ENCODE assay signal across 8 mouse cellular contexts in the genomic region with DNA sequence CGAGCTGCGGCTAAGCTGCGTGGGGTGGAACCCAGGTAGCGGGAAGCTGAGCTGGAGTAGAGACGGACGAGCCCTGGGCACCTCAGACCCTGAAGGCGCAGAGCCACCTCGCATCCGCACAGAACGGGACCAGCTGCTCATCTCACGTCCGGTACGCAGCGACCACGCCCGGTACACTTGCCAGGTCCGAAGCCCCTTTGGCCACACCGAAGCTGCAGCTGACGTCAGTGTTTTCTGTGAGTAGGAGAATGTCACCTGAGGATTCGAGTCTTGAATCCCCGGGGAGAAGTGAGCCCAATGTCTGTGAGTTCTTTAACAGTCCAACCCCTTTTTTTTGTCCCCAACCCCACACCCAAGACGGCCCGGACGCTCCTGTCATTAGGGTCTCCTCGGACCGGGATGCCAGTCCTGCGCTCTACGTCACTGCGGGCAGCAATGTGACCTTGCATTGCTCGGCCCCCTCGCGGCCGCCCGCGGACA. TPM values are rescaled to one million over a fixed set of nuclear protein-coding genes. Genes with fewer than 3 reads are reported as not detected.
A peak's percentile ranks its signal among the peaks of the same experiment; 100 is the strongest.
DNase-seq lines count a peak whose midpoint lies in the region; ATAC-seq and TF ChIP-seq lines count a peak whose summit lies in the region.

No protein-coding gene starts in this region.

- intact Hi-C loops in heart, postnatal 25 days (cut with DNase I) = loop anchor here (2.0 to 10.0 kb wide), 3 partner anchors 20 to 430 kb away; a partner anchor contains a TSS

- WGBS in heart, embryonic 11.5 days (ENCODE audit: insufficient replicate concordance) = 6% methylated on average over 35 of the region's 35 CpGs
- 6% methylated on average over 35 of the region's 35 CpGs for WGBS in liver, embryonic 11.5 days
- 7% methylated on average over 35 of the region's 35 CpGs for WGBS in neural tube, embryonic 15.5 days

- H3K4me3 ChIP-seq in heart, embryonic 11.5 days (ENCODE audit: low read depth, low read length) = peak overlapping the region; percentile 47
- peak overlapping the region; percentile 72 for H3K4me3 ChIP-seq in G1E (ENCODE audit: low read depth, low read length)
- H3K4me3 ChIP-seq in liver, embryonic 11.5 days (ENCODE audit: low read depth, low read length) = peak overlapping the region; percentile 45
- H3K4me3 ChIP-seq in neural tube, embryonic 15.5 days (replicated peaks) = peak overlapping the region; percentile 52

- H3K27me3 ChIP-seq in heart, embryonic 11.5 days (ENCODE audit: control insufficient read depth, insufficient read depth, low read length) = peaks cover 21% of the 10 kb centered on the region
- peaks cover 49% of the 10 kb centered on the region for H3K27me3 ChIP-seq in G1E (ENCODE audit: insufficient read depth, low read length)
- peaks cover 4% of the 10 kb centered on the region for H3K27me3 ChIP-seq in liver, embryonic 11.5 days (replicated peaks; ENCODE audit: control insufficient read depth, insufficient read depth, low read length)
- H3K27me3 ChIP-seq in neural tube, embryonic 15.5 days (replicated peaks) = peaks cover 15% of the 10 kb centered on the region

- H3K9ac ChIP-seq in heart, embryonic 11.5 days (ENCODE audit: low read depth, low read length) = peak overlapping the region; percentile 61
- peak overlapping the region; percentile 70 for H3K9ac ChIP-seq in liver, embryonic 11.5 days (ENCODE audit: low read depth, low read length)
- H3K9ac ChIP-seq in neural tube, embryonic 15.5 days (replicated peaks) = peak overlapping the region; percentile 63

- H3K4me1 ChIP-seq in heart, embryonic 11.5 days (ENCODE audit: control insufficient read depth, insufficient read depth, low read length) = peaks cover 5% of the 10 kb centered on the region; the same call in 1 of the 2 replicates
- peaks cover 24% of the 10 kb centered on the region for H3K4me1 ChIP-seq in G1E (ENCODE audit: insufficient read depth, low read depth, low read length)
- peaks cover 3% of the 10 kb centered on the region for H3K4me1 ChIP-seq in liver, embryonic 11.5 days (replicated peaks; ENCODE audit: control insufficient read depth, insufficient read depth, low read length)
- peaks cover 23% of the 10 kb centered on the region for H3K4me1 ChIP-seq in neural tube, embryonic 15.5 days

- no peak for ATAC-seq in heart, embryonic 11.5 days (replicated peaks; ENCODE audit: insufficient number of reproducible peaks, low FRiP score, low TSS enrichment)
- ATAC-seq in G1E (ENCODE audit: extremely low read depth, insufficient number of reproducible peaks, low FRiP score, poor library complexity, severe bottlenecking) = no peak
- ATAC-seq in granulocyte monocyte progenitor cell, adult 5-6 weeks (replicated peaks; ENCODE audit: poor library complexity, severe bottlenecking) = peak; percentile 16
- 0 out of 2 replicates have a peak, but pooled peaks have one; percentile 3 for ATAC-seq in liver, embryonic 11.5 days (replicated peaks; ENCODE audit: low FRiP score)
- ATAC-seq in neural tube, embryonic 15.5 days (ENCODE audit: low FRiP score) = peak; percentile 67
- ATAC-seq in frontal cortex, adult (ENCODE audit: low TSS enrichment) = no peak

- DNase-seq in heart, postnatal 25 days (ENCODE audit: low spot score) = no peak
- DNase-seq in G1E (ENCODE audit: low spot score) = no peak
- no peak for DNase-seq in liver, embryonic 11.5 days (ENCODE audit: low spot score)
- no peak for DNase-seq in layer of hippocampus, adult 9-11 months

- no peaks in the 10 kb centered on the region for H3K36me3 ChIP-seq in heart, embryonic 11.5 days (ENCODE audit: control insufficient read depth, insufficient read depth, low read length)
- H3K36me3 ChIP-seq in G1E (replicated peaks) = no peaks in the 10 kb centered on the region
- H3K36me3 ChIP-seq in liver, embryonic 11.5 days (ENCODE audit: control insufficient read depth, insufficient read depth, low read length) = no peaks in the 10 kb centered on the region
- H3K36me3 ChIP-seq in neural tube, embryonic 15.5 days = no peaks in the 10 kb centered on the region

- no peak overlapping the region for H3K27ac ChIP-seq in heart, embryonic 11.5 days (ENCODE audit: low read depth, low read length)
- no peak overlapping the region for H3K27ac ChIP-seq in liver, embryonic 11.5 days (ENCODE audit: low read depth, low read length)
- peak overlapping the region; percentile 71 for H3K27ac ChIP-seq in neural tube, embryonic 15.5 days (replicated peaks)

- no peak for TF ChIP-seq CTCF in G1E (IDR thresholded peaks at IDR 0.05; ENCODE audit: low read depth, low read length)

- peak overlapping the region; percentile 82 for H3K4me2 ChIP-seq in heart, embryonic 11.5 days
- H3K4me2 ChIP-seq in liver, embryonic 11.5 days = peak overlapping the region; percentile 75
- H3K4me2 ChIP-seq in neural tube, embryonic 15.5 days = peak overlapping the region; percentile 95

- H3K9me3 ChIP-seq in heart, embryonic 11.5 days (replicated peaks; ENCODE audit: control insufficient read depth, low read length) = no peaks in the 10 kb centered on the region
- H3K9me3 ChIP-seq in G1E (replicated peaks) = no peaks in the 10 kb centered on the region
- H3K9me3 ChIP-seq in liver, embryonic 11.5 days (ENCODE audit: control insufficient read depth, low read length) = no peaks in the 10 kb centered on the region
- no peaks in the 10 kb centered on the region for H3K9me3 ChIP-seq in neural tube, embryonic 15.5 days (replicated peaks)

RNA-seq across cellular contexts. Expression of a gene that starts 2.0 kb away (rescaled TPM):
- polyA plus RNA-seq in heart, embryonic 11.5 days (2014; fragmentation: Nextera tagmentation; extraction: Ambion mirVana) = 0.99 and 1.9 TPM in 2 replicates
- total RNA-seq in heart, postnatal 25 days (2021) = 1 to 10 TPM in 1 of 2 experiments, under 1 TPM in 1; 0.81 to 1.8 TPM
- total RNA-seq in G1E (2014; fragmentation: Nextera tagmentation) (not detected in 2 replicates), G1E (2017) (0.33 and 0.35 TPM in 2 replicates)
- 0.32 and 0.44 TPM in 2 replicates for polyA plus RNA-seq in G1E (2012)
- total RNA-seq in granulocyte monocyte progenitor cell, adult 5-6 weeks (2014; fragmentation: Nextera tagmentation) = 5.9 and 10.4 TPM in 2 replicates
- 4.3 and 4.4 TPM in 2 replicates for total RNA-seq in granulocyte monocyte progenitor cell, adult 5-6 weeks (2017)
- 1.1 and 1.9 TPM in 2 replicates for polyA plus RNA-seq in liver, embryonic 11.5 days (2014; fragmentation: Nextera tagmentation; extraction: Ambion mirVana)
- 16.4 and 21.2 TPM in 2 replicates for polyA plus RNA-seq in neural tube, embryonic 15.5 days (2015; fragmentation: Nextera tagmentation; extraction: Ambion mirVana)

RNA-seq across cellular contexts. Expression of a gene that starts 21.0 kb away (rescaled TPM):
- not detected in 2 replicates for polyA plus RNA-seq in heart, embryonic 11.5 days (2014; fragmentation: Nextera tagmentation; extraction: Ambion mirVana)
- total RNA-seq in heart, postnatal 25 days (2021) = under 1 TPM; 0.39 to 0.61 TPM
- total RNA-seq in G1E (2014; fragmentation: Nextera tagmentation) (3.5 TPM in 1 of 2 replicates, not detected in the other), G1E (2017) (0.93 TPM in 1 of 2 replicates, not detected in the other)
- not detected in 2 replicates for polyA plus RNA-seq in G1E (2012)
- total RNA-seq in granulocyte monocyte progenitor cell, adult 5-6 weeks (2014; fragmentation: Nextera tagmentation) = 0.43 TPM in 1 of 2 replicates, not detected in the other
- total RNA-seq in granulocyte monocyte progenitor cell, adult 5-6 weeks (2017) = 5.7 TPM in 1 of 2 replicates, not detected in the other
- polyA plus RNA-seq in liver, embryonic 11.5 days (2014; fragmentation: Nextera tagmentation; extraction: Ambion mirVana) = 0.37 TPM in 1 of 2 replicates, not detected in the other
- polyA plus RNA-seq in neural tube, embryonic 15.5 days (2015; fragmentation: Nextera tagmentation; extraction: Ambion mirVana) = 0.22 and 0.57 TPM in 2 replicates

RNA-seq across cellular contexts. Expression of a gene that starts 21.0 kb away (rescaled TPM):
- 538 and 556 TPM in 2 replicates for polyA plus RNA-seq in heart, embryonic 11.5 days (2014; fragmentation: Nextera tagmentation; extraction: Ambion mirVana)
- total RNA-seq in heart, postnatal 25 days (2021) = 1,000 to 10,000 TPM; 1,293 to 1,340 TPM
- 75.0 and 92.3 TPM in 2 replicates for total RNA-seq in G1E (2014; fragmentation: Nextera tagmentation)
- total RNA-seq in G1E (2017) = 207 and 218 TPM in 2 replicates
- polyA plus RNA-seq in G1E (2012) = 60.1 and 77.3 TPM in 2 replicates
- total RNA-seq in granulocyte monocyte progenitor cell, adult 5-6 weeks (2014; fragmentation: Nextera tagmentation) = 485 and 520 TPM in 2 replicates
- 676 and 828 TPM in 2 replicates for total RNA-seq in granulocyte monocyte progenitor cell, adult 5-6 weeks (2017)
- polyA plus RNA-seq in liver, embryonic 11.5 days (2014; fragmentation: Nextera tagmentation; extraction: Ambion mirVana) = 369 and 378 TPM in 2 replicates
- 129 and 182 TPM in 2 replicates for polyA plus RNA-seq in neural tube, embryonic 15.5 days (2015; fragmentation: Nextera tagmentation; extraction: Ambion mirVana)

RNA-seq across cellular contexts. Expression of a gene that starts 24.3 kb away (rescaled TPM):
- polyA plus RNA-seq in heart, embryonic 11.5 days (2014; fragmentation: Nextera tagmentation; extraction: Ambion mirVana) = not detected in 2 replicates
- not detected for total RNA-seq in heart, postnatal 25 days (2021)
- total RNA-seq in G1E (2014; fragmentation: Nextera tagmentation) = not detected in 2 replicates
- not detected in 2 replicates for total RNA-seq in G1E (2017)
- polyA plus RNA-seq in G1E (2012) = not detected in 2 replicates
- total RNA-seq in granulocyte monocyte progenitor cell, adult 5-6 weeks (2014; fragmentation: Nextera tagmentation) = 2.4 TPM in 1 of 2 replicates, not detected in the other
- 0.52 TPM in 1 of 2 replicates, not detected in the other for total RNA-seq in granulocyte monocyte progenitor cell, adult 5-6 weeks (2017)
- not detected in 2 replicates for polyA plus RNA-seq in liver, embryonic 11.5 days (2014; fragmentation: Nextera tagmentation; extraction: Ambion mirVana)
- not detected in 2 replicates for polyA plus RNA-seq in neural tube, embryonic 15.5 days (2015; fragmentation: Nextera tagmentation; extraction: Ambion mirVana)

RNA-seq across cellular contexts. Expression of a gene that starts 25.0 kb away (rescaled TPM):
- polyA plus RNA-seq in heart, embryonic 11.5 days (2014; fragmentation: Nextera tagmentation; extraction: Ambion mirVana) = 0.10 and 0.11 TPM in 2 replicates
- total RNA-seq in heart, postnatal 25 days (2021) = under 1 TPM; 0.13 to 0.22 TPM
- total RNA-seq in G1E (2014; fragmentation: Nextera tagmentation) (not detected in 2 replicates), G1E (2017) (0.05 and 0.06 TPM in 2 replicates)
- polyA plus RNA-seq in G1E (2012) = not detected in 2 replicates
- not detected in 2 replicates for total RNA-seq in granulocyte monocyte progenitor cell, adult 5-6 weeks (2014; fragmentation: Nextera tagmentation)
- not detected in 2 replicates for total RNA-seq in granulocyte monocyte progenitor cell, adult 5-6 weeks (2017)
- polyA plus RNA-seq in liver, embryonic 11.5 days (2014; fragmentation: Nextera tagmentation; extraction: Ambion mirVana) = 0.16 and 0.25 TPM in 2 replicates
- polyA plus RNA-seq in neural tube, embryonic 15.5 days (2015; fragmentation: Nextera tagmentation; extraction: Ambion mirVana) = 12.2 and 14.0 TPM in 2 replicates

Comparison
In these comparisons a context has a peak if more than half of its experiments do, and no peak if none do; other contexts are left out.
1. ATAC-seq: peak in granulocyte monocyte progenitor cell, adult 5-6 weeks (single experiment), liver, embryonic 11.5 days (single experiment) and neural tube, embryonic 15.5 days (single experiment); none in heart, embryonic 11.5 days (single experiment), G1E (single experiment) and frontal cortex, adult (single experiment).
2. Peak in every context shown above with its lines, with median percentiles within 50 percentile points of each other: H3K4me2 ChIP-seq, H3K4me3 ChIP-seq and H3K9ac ChIP-seq.